Mouse (Mus musculus): ENCODE measurements around the gene Camta2.

Camta2 gene

DNA sequence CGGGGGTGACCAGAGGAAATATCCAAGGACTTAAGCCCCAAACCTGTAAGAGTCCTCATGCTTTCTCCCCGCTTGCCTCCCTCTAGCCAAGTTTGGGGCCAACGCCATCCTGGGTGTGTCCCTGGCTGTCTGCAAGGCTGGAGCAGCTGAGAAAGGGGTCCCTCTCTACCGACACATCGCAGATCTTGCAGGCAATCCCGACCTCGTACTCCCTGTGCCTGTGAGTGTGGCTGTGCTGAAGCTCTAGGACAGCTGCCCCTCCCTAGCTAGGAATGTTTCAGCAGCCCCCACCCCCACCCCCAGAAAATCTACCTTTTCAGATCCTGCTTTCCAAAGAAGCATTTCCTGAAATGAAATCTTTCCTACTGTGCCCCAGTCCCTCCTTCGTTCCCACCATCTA, 29.0 kb downstream of the Camta2 start:
- no peak for DNase-seq

DNA sequence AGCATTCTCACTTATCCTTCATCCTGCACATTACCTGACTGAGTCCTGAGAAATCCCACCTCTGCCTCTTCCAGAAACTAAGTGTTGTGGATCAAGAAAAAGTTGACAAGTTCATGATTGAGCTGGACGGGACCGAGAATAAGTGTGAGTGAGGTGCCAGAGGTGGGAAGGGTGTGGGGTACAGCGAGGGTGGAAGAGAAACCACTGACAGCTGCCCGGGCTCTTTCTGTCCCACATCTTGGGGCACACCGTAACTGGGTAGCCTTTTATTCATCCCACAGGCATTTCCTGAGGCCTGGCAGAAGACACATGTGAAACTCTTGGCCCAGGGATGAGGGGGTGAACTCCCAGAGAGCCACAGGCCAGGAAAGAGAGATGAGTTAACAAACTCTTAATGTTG, 29.4 kb downstream of the Camta2 start:
- no peak for DNase-seq

DNA sequence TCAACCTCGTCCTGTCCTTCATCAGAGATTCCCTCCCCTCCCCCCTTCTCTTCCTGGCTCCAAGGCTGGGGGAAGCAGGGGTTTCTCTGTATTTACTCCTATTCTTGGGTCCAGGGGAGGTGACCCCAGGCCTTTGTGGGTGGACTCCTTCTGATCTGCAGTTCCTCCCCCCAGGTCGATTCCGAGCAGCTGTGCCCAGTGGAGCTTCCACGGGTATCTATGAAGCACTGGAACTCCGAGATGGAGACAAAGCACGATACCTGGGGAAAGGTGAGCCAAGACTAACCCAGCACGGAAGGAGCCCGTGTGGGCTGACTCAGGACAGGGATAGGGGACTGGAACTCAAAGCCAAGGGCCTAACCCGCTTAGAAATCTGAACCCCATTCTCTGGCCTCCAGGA, 29.9 kb downstream of the Camta2 start:
- DNase-seq: no peak

DNA sequence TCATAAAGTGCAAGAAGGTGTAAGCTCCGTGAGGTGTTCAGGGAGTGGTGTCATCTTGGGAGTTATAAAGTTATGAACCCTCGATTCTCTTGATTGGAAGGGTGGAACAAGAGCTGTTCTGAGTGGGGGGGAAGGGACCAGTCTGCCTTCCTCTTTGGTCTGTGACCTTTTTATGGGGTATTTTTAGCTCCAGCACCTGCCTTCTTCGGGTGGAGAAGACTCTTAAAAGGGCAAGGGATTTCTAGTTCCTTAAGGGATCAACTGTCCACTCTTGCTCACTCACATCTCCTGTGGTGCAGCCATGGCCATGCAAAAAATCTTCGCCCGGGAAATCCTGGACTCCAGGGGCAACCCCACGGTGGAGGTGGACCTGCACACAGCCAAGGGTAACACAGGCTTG, 30.3 kb downstream of the Camta2 start:
- DNase-seq: no peak

DNA sequence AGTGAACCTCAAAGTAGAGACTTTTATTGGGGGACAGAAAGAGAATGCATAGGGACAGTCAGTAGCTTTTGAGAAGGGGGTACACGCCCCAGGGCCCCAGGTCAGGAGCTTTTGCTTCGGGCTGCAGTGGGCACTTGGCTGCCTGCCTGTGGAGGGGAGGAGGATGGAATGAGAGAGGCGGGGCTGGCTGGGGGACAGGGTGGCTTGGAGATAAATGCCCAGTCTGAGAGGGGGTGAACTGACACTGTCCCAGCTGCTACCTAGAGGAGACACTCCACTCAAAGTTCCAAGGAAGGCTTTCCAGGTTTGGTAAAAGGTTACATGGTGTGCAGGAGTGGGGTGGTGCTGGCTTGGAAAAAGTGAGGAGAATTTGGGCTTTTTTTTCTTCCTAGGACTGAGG, 30.9 kb downstream of the Camta2 start, which contains the start of gene Eno3:
Eno3 (plus strand) TSS at position 239 of the 400 bp plus-strand sequence.
- no peak for DNase-seq

DNA sequence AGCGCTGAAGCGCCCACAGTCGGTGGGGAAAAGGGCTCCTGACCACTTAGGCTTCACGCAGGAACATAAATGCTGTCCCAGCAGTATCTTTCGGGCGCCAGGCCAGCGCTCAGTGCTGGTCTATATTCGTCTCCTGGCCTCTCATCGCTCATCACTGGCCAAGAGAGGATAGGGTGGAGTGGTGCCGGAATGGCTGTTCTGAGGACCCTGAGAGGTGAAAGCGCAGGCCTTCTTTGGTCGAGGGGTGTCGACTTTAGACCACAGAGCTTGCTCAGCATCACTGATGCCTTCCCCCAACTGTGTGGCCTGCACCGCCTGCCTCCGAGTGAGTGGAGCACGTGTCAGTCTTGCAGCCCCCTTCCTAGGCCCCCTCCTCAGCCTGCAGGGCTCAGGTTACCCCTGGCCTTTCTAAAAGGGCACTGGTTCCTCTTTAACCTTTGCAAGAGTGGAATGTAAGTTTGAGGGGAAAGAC, 31.4 kb downstream of the Camta2 start:
- DNase-seq: no peak

DNA sequence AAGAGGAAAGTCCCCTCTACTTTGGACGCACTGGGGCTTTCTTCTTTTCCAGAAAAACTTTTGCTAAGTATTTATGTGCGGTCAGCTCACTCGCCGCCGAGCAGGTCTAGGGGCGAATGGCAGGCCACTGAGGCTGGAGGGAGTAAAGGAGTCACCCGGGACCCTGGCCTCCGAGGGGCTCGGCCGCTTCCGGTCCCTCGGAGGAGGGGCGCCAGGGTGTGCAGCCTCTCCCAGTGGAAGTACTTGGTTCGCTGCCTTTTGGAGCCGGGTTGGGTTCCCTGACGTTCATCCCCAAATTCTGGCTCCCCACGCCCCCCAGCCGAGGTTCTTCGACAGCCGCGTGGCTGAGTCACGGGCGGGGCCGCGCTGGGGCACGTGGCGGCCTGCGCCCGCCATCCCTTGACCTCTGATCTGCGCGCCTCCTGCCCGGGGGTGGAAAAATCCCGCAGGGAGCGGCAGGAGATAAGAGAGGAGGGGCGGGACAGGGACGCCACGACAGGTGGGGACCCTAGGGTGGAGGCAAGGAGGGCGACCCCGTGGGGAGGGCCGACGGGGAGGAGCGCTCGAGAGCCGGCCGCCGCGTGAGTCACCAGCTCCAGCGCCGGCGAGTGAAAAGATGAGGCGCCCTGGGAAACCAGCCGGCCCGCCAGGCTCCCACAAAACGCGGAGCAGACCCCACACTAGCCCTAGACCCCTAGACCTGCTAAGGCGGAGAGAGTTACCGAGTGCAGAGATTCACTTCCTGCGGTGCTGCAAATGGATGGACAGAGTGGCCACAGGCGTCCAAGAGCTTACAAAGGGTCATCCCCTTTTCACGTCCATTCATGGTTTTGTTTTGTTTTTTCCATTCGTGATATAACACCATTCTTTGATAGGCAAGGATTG, 32.1 kb downstream of the Camta2 start:
- no peak for DNase-seq

DNA sequence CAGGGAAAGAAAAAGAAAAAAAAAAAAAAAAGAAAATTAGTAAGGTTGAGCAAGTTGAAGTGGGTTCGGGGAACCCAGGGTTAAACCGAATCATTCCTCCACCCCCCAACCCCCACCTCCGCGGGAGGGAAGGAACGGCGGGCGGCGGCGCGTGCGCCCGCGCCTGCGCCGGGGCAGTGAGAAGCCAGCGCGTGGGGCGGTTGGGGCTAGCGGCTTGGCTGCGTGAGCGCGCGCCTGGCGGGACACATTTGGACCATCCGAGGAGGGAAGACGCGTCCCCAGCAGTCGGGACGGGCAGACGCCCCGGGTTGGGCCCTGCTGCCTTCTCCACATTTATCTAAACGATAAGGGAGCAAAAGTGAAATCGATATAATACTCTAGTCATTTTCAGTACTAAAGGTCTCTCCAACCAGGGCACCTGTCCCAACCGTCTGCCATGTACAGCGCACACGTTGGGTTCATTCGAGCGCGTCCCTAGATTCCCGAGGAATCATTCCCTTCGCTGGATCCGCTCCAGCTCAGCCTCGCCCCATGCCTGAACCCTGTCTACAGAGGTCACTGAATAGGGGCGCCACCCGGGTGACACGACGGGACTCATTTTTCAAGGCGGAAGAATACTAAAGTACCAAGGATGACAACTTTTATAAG, 32.9 kb downstream of the Camta2 start:
- peak; percentile 78 for DNase-seq

DNA sequence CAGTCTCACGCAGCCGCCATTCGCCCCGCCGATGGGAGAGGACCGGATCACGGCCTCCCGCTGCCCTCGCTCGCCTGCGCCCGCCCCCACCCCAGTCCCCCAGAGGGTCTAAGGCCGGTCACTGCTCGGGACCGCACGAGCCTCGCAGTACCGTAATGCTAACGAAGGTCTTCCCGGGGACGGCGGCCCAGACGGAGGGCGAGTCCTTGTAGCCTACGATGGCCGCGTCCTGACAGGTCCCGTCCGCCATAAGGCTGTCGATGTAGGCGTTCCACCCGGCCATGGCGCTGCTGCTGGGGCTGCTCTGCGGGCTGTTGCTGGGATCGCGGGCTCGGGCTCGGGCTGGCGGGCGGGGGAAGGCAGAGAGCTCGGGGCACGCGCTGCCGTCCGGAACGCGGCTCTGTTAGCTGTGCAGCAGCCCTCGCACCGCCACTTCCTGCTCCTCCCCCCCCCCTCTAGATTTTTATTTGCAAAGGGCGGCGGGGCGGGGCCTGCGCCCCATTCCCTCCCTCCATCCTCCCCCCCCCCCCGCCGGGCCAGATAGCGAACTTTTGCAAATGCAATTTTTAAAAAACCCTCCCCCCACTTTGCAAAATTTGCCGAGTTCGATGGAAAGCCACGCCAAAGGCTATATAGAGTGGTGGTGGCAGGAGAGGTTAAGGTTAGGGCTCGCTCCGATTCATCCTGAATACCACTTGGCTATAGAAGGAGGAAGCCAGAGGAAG, 33.5 kb downstream of the Camta2 start, which contains the start of gene Pfn1:
Pfn1 (minus strand) TSS at position 447 of the 725 bp plus-strand sequence.
- peak; percentile 79 for DNase-seq

DNA sequence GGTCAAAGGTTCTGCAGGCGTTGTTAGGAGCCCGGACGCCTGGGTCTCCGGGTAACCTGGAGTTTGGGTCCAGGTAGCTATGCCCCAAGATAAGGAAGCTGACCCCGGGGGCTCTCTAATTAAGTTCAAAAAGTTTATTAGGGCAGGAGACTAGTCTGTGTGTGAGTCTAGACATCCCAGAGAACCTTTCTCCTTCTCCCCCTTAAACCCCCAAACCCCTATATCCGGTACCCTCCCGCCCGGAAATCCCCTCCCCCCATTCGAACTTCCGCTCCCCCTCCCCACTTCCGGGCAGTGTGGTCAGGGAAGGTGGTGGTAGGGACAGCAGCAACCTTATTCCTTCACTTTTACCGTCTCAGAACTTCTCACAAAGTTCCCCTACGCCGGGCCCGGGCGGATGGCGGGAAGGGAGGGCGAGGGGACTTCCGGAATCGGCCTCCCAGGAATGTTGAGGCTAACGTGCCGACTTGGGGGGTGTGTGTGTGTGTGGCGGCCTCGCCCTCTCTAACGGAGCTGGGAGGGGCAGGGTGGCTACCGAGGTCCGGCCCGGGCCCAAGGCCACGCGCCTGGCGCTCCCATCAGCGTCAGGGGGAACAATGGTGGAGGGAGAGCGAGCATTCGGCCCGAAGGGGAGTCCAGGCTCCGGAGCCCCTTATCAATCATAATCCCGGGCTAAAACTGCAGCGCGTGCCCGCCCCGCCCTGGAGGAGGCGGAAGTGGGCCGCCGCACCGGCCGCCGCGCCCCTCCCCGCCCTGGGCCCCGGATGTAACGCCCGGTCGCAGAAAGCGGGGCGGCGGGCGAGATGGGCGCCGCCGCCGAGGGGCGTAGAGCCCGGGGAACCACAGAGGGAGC, 34.3 kb downstream of the Camta2 start:
- peak; percentile 63 for DNase-seq

DNA sequence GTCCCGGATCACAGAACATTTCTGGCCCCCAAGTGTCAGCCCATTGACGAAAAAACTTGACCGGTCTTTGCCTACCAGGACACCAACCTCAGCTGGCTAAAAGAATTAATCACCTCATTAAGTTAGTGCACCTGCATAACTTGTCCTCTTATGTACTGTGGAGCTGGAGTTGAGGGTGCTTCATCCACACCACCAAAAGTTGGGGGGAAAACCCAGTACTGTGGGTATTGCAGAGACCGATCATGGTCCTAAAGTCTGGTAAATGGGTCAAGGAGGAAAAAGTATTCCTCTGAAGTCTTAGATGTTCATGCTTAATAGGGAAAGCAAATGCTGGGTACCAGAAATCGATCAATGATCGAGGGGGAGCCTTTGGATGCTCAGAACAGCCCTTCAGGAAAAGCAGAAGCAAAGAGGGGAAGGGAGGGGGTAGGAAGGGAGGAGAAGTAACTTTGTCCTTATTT, 35.0 kb downstream of the Camta2 start:
- no peak for DNase-seq

DNA sequence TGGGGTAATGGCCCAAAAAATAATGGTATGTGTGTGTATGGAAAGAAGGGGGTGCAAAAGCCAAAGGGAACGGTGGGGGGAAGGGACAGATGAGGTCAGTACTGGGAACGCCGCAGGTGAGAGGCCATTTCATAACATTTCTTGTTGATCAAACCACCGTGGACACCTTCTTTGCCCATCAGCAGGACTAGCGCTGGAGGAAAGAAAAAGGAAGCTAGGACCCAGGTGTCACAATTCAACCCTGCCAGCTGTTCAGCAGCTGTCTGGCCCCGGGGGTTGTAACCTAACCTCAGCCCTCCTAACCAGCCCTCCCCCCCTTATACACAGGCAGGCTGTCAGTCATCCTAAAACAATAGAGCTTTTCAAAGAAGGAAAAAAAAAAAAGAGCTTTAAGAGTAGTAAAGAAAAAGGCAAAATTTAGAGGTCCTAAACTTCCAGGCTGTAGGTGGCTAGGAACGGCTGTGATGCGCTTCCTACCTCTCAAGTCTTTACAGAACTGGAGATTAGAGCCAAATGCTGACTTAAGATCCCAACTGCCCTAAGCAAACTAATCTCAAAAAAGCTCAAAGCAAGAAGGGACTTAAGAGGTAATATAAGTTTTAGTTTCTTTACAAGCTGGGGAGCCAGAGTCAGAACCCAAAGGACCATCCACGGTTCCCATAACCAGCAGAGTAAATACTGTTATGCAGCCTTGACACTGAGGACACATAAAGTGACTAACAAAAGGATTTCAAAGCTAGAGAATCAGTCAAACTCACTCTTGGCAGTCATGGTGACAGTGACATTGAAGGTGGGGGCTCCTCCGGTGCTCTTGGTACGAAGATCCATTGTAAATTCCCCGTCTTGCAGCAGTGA, 35.6 kb downstream of the Camta2 start:
- DNase-seq: no peak

DNA sequence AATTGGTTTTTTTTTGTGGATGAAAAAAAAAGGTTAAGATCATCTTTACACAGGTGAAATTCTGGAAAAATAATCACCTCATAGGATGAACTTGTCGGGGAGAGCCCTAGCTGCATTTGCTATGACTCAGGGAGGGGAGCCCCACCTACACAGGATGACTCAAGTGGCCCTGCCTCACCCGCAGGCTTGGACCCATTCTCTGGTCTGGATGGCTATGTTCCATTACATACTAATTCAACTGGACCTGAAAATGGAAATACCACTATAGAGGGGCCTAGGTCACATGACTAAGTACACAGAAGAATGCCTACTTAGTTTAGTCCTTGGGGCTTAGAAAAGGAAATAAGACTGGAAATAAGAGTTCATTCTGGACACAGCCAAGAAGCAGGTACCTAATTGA, 36.5 kb downstream of the Camta2 start:
- no peak for DNase-seq

DNA sequence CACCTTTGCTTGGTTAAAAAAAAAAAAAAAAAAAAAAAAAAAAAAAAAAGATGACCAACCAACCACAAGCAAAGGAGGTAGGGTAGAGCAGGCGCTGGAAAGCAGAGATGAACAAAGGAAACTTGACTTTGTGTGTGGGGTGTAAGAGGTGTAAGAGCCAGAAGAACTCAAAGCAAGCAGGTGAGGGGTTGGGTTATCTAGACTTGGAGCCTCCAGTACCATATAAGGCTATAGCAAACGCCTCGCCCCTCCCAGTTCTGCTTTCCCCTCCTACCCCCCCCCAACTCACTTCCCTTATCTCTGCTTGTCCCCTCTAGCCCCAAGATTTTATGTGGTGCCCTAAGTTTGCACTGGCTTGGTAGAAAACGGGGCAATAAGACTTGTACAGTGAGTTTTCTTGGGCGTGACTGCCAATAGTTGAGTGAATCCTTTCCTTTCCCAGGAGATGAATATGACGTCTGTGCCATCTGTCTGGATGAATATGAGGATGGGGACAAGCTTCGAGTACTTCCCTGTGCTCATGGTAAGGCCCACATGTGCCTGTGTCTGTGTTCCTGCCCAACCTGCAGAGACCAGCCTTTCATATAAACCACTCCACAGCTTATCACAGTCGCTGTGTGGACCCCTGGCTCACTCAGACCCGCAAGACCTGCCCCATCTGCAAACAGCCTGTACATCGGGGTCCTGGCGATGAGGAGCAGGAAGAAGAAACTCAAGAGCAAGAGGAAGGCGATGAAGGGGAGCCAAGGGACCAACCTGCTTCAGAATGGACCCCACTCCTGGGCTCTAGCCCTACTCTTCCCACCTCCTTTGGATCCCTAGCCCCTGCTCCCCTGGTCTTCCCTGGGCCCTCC, 37.4 kb downstream of the Camta2 start:
- DNase-seq: no peak

DNA sequence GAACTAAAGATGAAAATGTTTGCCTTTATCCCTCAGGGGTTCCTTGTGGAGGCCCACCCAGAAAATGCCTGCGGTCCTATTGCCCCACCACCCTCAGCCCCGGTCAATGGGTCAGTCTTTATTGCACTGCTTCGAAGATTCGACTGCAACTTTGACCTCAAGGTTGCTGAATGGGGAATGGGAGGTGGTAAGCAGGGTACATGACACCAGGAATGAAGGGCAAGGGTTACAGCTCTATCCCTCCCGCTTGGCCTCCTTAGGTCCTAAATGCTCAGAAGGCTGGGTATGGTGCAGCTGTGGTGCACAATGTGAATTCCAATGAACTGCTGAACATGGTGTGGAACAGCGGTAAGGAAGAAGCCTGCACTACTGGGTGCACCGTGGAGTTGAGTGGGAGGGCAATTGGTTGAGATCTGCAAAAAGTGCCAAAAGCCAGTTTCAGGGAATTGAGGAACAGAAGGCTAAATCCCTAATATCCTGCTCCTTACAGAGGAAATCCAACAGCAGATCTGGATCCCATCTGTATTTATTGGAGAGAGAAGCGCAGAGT, 38.6 kb downstream of the Camta2 start:
- DNase-seq: no peak

DNA sequence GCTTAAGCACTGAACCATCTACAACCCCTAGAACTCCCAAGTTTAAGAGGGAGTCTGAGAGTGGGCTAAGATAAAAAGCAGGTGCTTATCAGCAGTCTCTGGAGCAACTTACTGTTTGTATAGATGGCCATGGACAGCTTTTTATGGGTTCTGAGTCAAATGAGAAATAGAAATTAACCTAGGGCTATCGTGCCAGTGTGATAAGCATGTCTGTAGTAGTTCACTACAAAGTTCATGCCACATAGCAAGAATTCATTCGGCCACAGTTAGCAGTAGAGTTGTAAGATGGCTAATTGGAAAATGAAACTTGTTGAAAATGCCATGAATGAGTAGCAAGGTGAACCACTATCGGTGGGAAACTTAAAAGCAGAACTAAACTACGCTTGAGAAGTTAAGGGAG, 39.4 kb downstream of the Camta2 start:
- DNase-seq: no peak

DNA sequence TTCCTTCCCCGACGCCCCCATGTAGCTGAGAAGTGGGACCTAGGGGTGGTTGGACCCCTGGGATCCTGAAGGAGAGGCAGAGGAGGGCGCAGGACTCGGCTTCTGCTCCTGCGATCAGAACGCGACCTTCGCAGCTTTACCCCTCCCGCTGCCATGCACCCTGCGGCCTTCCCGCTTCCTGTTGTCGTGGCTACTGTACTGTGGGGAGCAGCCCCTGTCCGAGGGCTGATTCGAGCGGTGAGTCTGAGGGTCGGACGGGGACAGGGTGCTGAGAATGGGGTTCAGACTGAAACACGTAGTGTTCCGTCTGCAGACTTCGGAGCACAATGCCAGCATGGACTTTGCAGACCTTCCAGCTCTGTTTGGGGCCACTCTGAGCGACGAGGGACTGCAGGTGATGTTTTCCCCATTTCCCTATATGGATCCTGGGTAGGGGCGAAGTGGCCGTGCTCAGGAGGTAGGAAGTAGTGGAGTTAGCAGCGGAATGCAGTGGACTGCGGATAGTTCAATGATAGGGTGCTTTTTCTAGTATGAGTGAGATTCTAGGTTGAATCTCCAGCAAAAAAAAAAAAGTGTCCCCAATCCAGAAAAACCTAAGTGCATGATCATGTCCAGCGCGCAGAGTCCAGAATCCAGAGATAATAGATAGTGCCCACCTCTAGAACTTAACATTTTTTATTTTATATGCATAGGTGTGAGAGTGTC, 40.0 kb downstream of the Camta2 start:
- peak; percentile 38 for DNase-seq

DNA sequence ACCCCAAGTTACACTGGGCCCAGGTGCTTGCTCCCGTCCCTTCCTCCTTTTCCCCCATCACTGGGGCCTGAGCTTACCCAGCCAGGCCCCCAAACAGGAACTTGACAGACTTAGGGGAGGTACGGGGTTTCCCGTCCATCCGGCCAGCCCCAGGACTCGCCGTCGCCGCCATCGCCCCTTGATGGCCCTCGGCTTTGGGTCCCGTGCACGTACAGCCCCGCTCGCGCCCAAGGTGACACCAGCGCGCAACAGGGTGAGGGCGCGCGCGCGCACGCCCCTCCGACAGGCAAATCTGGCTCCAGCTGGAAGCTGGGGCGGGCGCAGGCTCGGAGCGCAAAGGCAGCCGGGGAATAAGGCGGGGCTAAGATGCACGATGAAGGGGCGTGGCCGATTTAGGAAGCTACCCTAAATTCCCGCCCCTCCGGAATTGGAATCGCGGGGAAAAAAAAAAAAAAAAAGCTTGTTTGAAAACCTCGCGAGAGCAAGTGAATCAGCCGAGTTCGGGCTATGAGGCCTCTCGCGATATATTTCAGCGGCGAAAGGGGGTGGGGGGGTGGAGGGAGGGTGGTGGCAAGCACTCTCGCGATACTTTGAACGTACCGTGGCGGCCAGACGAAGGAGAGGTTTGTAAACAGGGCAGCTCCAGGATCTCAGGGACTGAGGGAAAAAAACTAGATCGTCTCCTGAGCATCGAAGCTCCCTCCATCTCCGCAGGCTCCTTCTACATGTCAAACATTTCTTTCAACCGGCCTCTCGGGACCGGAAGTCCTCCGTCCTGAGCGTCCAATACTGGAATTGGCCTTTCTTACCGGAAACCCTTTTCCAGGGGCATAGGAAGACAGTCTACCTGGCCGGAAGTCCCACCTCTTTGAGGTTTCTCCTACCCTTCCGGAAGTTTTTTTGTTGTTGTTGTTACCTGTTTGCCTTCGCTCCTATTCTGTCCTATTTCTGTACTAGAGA, 40.9 kb downstream of the Camta2 start, which contains the start of the genes Rnf167 and Slc25a11:
Rnf167 (plus strand) TSS at position 545 of the 960 bp plus-strand sequence.
Slc25a11 (minus strand) TSS at position 789 of the 960 bp plus-strand sequence.
- peak; percentile 95 for DNase-seq
